Mouse (Mus musculus) G1E (cell line): ENCODE measurements around the gene Tmem186. TPM values are rescaled to one million over a fixed set of nuclear protein-coding genes. Genes with fewer than 3 reads are reported as not detected.

Experiments used
- ATAC-seq: 2 replicates; pipeline ENCODE4 v1.8.0; 2016; ENCODE audit warnings: mild to moderate bottlenecking; ENCODE audit not compliant: insufficient number of reproducible peaks, poor library complexity, low FRiP score, severe bottlenecking; ENCODE audit errors: extremely low read depth
- DNase-seq: peaks from one replicate; pipeline ENCODE4 v3.0.0; 2012; ENCODE audit warnings: low spot score
- H3K27me3 ChIP-seq: 2 replicates; pipeline ENCODE4 v1.6.1; 2012; ENCODE audit warnings: mild to moderate bottlenecking, low read length, inconsistent platforms; ENCODE audit not compliant: insufficient read depth
- H3K36me3 ChIP-seq: replicated peaks from 2 replicates; pipeline ENCODE3; 2012; ENCODE audit warnings: mild to moderate bottlenecking, inconsistent platforms
- H3K4me1 ChIP-seq: 2 replicates; pipeline ENCODE4 v1.6.1; 2012; ENCODE audit warnings: low read depth, low read length, inconsistent platforms, mixed read lengths; ENCODE audit not compliant: insufficient read depth
- H3K4me3 ChIP-seq: 2 replicates; pipeline ENCODE4 v1.5.1; 2012; ENCODE audit warnings: low read depth, mild to moderate bottlenecking, inconsistent platforms, low read length, moderate library complexity, mixed read lengths
- H3K9me3 ChIP-seq: replicated peaks from 2 replicates; pipeline ENCODE4 v1.6.1; 2012; ENCODE audit warnings: inconsistent platforms
- CTCF ChIP-seq: IDR thresholded peaks from 2 replicates; pipeline ENCODE4 v1.5.1; 2012; ENCODE audit warnings: low read depth, low read length, inconsistent platforms, mixed read lengths
- GATA1 ChIP-seq: IDR thresholded peaks from 2 replicates; pipeline ENCODE4 v1.6.1; 2012; ENCODE audit warnings: borderline replicate concordance, low read length, inconsistent platforms, mixed read lengths
- GATA2 ChIP-seq: IDR thresholded peaks from 2 replicates; pipeline ENCODE4 v1.6.1; 2012; ENCODE audit warnings: low read depth, low read length, inconsistent platforms, borderline replicate concordance
- POLR2AphosphoS5 ChIP-seq: IDR thresholded peaks from 2 replicates; pipeline ENCODE4 v1.6.1; 2012; ENCODE audit warnings: low read depth, low read length, inconsistent platforms; ENCODE audit not compliant: insufficient replicate concordance
- TAL1 ChIP-seq: conservative IDR thresholded peaks from 2 replicates; pipeline ENCODE4 v1.6.1; 2012; ENCODE audit warnings: low read depth, low read length, inconsistent platforms, mixed read lengths
- polyA plus RNA-seq: library from polyadenylated mRNA; stranded (reverse); fragments of >175 nt; gene quantifications from 2 replicates; pipeline ENCODE4 v1.2.3, GENCODE M21; 2012
- total RNA-seq, 2 experiments: library from RNA; stranded (forward) in 1 of 2; stranded (reverse) in 1 of 2; fragments of 200-1000 nt in 1 of 2; fragments of >200 nt in 1 of 2; fragmentation: Nextera tagmentation in 1 of 2; gene quantifications; 2 replicates each; pipeline ENCODE4 v1.2.3; 2014 to 2017

The Tmem186 gene
- total and polyA plus RNA-seq, 3 experiments: 11.4 to 31.0 (median 13.6) TPM

GRCm38 (mm10) chr16:8663606-8664539, 26.4 kb upstream of the Tmem186 start:
- TF ChIP-seq GATA2 (no peak), GATA1 (no peak), CTCF (no peak), TAL1 (no peak), POLR2AphosphoS5 (no peak)
- no peak for DNase-seq
- no peak overlapping the region for H3K4me3 ChIP-seq
- no peaks in the 10 kb centered on the region for H3K27me3 ChIP-seq
- H3K36me3 ChIP-seq: peaks cover 90% of the 10 kb centered on the region
- H3K4me1 ChIP-seq: peaks cover 51% of the 10 kb centered on the region
- H3K9me3 ChIP-seq: no peaks in the 10 kb centered on the region
- ATAC-seq: no peak

GRCm38 (mm10) chr16:8663022-8663421, 25.5 kb upstream of the Tmem186 start:
- TF ChIP-seq POLR2AphosphoS5 (no peak), TAL1 (no peak), GATA2 (no peak), GATA1 (no peak), CTCF (no peak)
- ATAC-seq (no peak), DNase-seq (no peak)
- H3K36me3 ChIP-seq: peaks cover 91% of the 10 kb centered on the region
- H3K4me1 ChIP-seq: peaks cover 47% of the 10 kb centered on the region
- H3K27me3 ChIP-seq: no peaks in the 10 kb centered on the region
- no peak overlapping the region for H3K4me3 ChIP-seq
- H3K9me3 ChIP-seq: no peaks in the 10 kb centered on the region

- Histone ChIP-seq H3K36me3 (peaks cover 96% of the 10 kb centered on the region), H3K27me3 (no peaks in the 10 kb centered on the region), H3K9me3 (no peaks in the 10 kb centered on the region), H3K4me1 (peaks cover 35% of the 10 kb centered on the region), H3K4me3 (no peak overlapping the region)
- DNase-seq (no peak), ATAC-seq (no peak)
- peak; percentile 27; the same call in 1 of the 2 replicates for TF ChIP-seq POLR2AphosphoS5
- no peak for TF ChIP-seq GATA1
These were observed 21.3 kb upstream of the Tmem186 start for GRCm38 (mm10) chr16:8658764-8659163.

- Histone ChIP-seq H3K4me1 (peaks cover 36% of the 10 kb centered on the region), H3K4me3 (no peak overlapping the region), H3K27me3 (no peaks in the 10 kb centered on the region), H3K36me3 (peaks cover 96% of the 10 kb centered on the region), H3K9me3 (no peaks in the 10 kb centered on the region)
- no peak for TF ChIP-seq GATA2
- TF ChIP-seq POLR2AphosphoS5: no peak
- TF ChIP-seq CTCF: no peak
- no peak for TF ChIP-seq GATA1
- no peak for TF ChIP-seq TAL1
- no peak for DNase-seq
- no peak for ATAC-seq
These were observed 20.8 kb upstream of the Tmem186 start for GRCm38 (mm10) chr16:8658349-8658748.

- Histone ChIP-seq H3K9me3 (no peaks in the 10 kb centered on the region), H3K27me3 (no peaks in the 10 kb centered on the region), H3K4me3 (no peak overlapping the region), H3K36me3 (peaks cover 96% of the 10 kb centered on the region), H3K4me1 (peaks cover 33% of the 10 kb centered on the region)
- TF ChIP-seq GATA2: no peak
- TF ChIP-seq GATA1: no peak
- TF ChIP-seq TAL1: no peak
- no peak for TF ChIP-seq POLR2AphosphoS5
- no peak for TF ChIP-seq CTCF
- DNase-seq (no peak), ATAC-seq (no peak)
These were observed 18.7 kb upstream of the Tmem186 start for GRCm38 (mm10) chr16:8656256-8656655.

- Histone ChIP-seq H3K9me3 (no peaks in the 10 kb centered on the region), H3K36me3 (peaks cover 98% of the 10 kb centered on the region), H3K4me3 (no peak overlapping the region), H3K4me1 (peaks cover 27% of the 10 kb centered on the region), H3K27me3 (no peaks in the 10 kb centered on the region)
- no peak for TF ChIP-seq POLR2AphosphoS5
- no peak for TF ChIP-seq GATA1
- no peak for TF ChIP-seq GATA2
- no peak for TF ChIP-seq CTCF
- TF ChIP-seq TAL1: no peak
- no peak for DNase-seq
- peak; percentile 47; the same call in 1 of the 2 replicates for ATAC-seq
These were observed 18.1 kb upstream of the Tmem186 start for GRCm38 (mm10) chr16:8655599-8655998.

- peaks cover 23% of the 10 kb centered on the region for H3K4me1 ChIP-seq
- TF ChIP-seq GATA2: no peak
- TF ChIP-seq GATA1: no peak
- TF ChIP-seq TAL1: no peak
- TF ChIP-seq CTCF: no peak
- TF ChIP-seq POLR2AphosphoS5: no peak
- H3K4me3 ChIP-seq: no peak overlapping the region
- ATAC-seq (no peak), DNase-seq (no peak)
- no peaks in the 10 kb centered on the region for H3K27me3 ChIP-seq
- no peaks in the 10 kb centered on the region for H3K9me3 ChIP-seq
- peaks cover 98% of the 10 kb centered on the region for H3K36me3 ChIP-seq
These were observed 17.6 kb upstream of the Tmem186 start for GRCm38 (mm10) chr16:8655108-8655507.
